Mouse (Mus musculus): ENCODE measurements around the gene Tmem260. TPM values are rescaled to one million over a fixed set of nuclear protein-coding genes. Genes with fewer than 3 reads are reported as not detected.

The Tmem260 gene
- total RNA-seq, 2 experiments from 2014 or later = 24.7 to 27.3 TPM

- Histone ChIP-seq H3K27ac (no peak overlapping the region), H3K4me3 (no peak overlapping the region)
- DNase-seq (ENCODE audit: low spot score in 2 of 2) = no peak
- peak; percentile 39; the same call in 1 of the 2 replicates for TF ChIP-seq CTCF (conservative IDR thresholded peaks at IDR 0.05)
Observed at GRCm38 (mm10) chr14:48537795-48538766, 92.2 kb downstream of the Tmem260 start.

- H3K4me3 ChIP-seq = no peak overlapping the region
- TF ChIP-seq CTCF (conservative IDR thresholded peaks at IDR 0.05) = no peak
- H3K27ac ChIP-seq = no peak overlapping the region
- DNase-seq (ENCODE audit: low spot score in 2 of 2) = no peak
Observed at GRCm38 (mm10) chr14:48545166-48545565, 99.2 kb downstream of the Tmem260 start.

- Histone ChIP-seq H3K27ac (no peak overlapping the region), H3K4me3 (no peak overlapping the region)
- no peak for DNase-seq (ENCODE audit: low spot score in 2 of 2)
- TF ChIP-seq CTCF (conservative IDR thresholded peaks at IDR 0.05) = no peak
Observed at GRCm38 (mm10) chr14:48546009-48546408, 100.1 kb downstream of the Tmem260 start.

GRCm38 (mm10) chr14:48549703-48550102 is 103.8 kb downstream of the Tmem260 start:
- no peak for DNase-seq (ENCODE audit: low spot score in 2 of 2)
- TF ChIP-seq CTCF (conservative IDR thresholded peaks at IDR 0.05) = no peak
- no peak overlapping the region for H3K27ac ChIP-seq
- H3K4me3 ChIP-seq = no peak overlapping the region

GRCm38 (mm10) chr14:48553216-48553615 is 107.3 kb downstream of the Tmem260 start:
- DNase-seq (ENCODE audit: low spot score in 2 of 2) = no peak
- Histone ChIP-seq H3K27ac (no peak overlapping the region), H3K4me3 (no peak overlapping the region)
- no peak for TF ChIP-seq CTCF (conservative IDR thresholded peaks at IDR 0.05)

GRCm38 (mm10) chr14:48553754-48554153 is 107.8 kb downstream of the Tmem260 start:
- no peak for DNase-seq (ENCODE audit: low spot score in 2 of 2)

GRCm38 (mm10) chr14:48558975-48559374 is 113.1 kb downstream of the Tmem260 start:
- H3K27ac ChIP-seq = no peak overlapping the region
- no peak overlapping the region for H3K4me3 ChIP-seq
- DNase-seq (ENCODE audit: low spot score in 2 of 2) = no peak
- no peak for TF ChIP-seq CTCF (conservative IDR thresholded peaks at IDR 0.05)

More at GRCm38 (mm10) chr14:48553754-48554153, 107.8 kb downstream of the Tmem260 start:
- no peak overlapping the region for H3K4me3 ChIP-seq
- H3K27ac ChIP-seq = no peak overlapping the region
- no peak for TF ChIP-seq CTCF (conservative IDR thresholded peaks at IDR 0.05)

GRCm38 (mm10) chr14:48559736-48560135 is 113.8 kb downstream of the Tmem260 start:
- no peak for TF ChIP-seq CTCF (conservative IDR thresholded peaks at IDR 0.05)
- DNase-seq (ENCODE audit: low spot score in 2 of 2) = no peak
- H3K27ac ChIP-seq = no peak overlapping the region
- H3K4me3 ChIP-seq = no peak overlapping the region

- no peak overlapping the region for H3K4me3 ChIP-seq
- TF ChIP-seq CTCF (conservative IDR thresholded peaks at IDR 0.05) = no peak
- DNase-seq (ENCODE audit: low spot score in 2 of 2) = no peak
- H3K27ac ChIP-seq = no peak overlapping the region
Observed at GRCm38 (mm10) chr14:48566596-48566995, 120.7 kb downstream of the Tmem260 start.

Other genes starting within 250 kb of the Tmem260 start
- gene Otx2, start 227.7 kb downstream of the Tmem260 start, total RNA-seq (2021) = under 1 TPM; 0.32 to 0.97 TPM

All from layer of hippocampus, adult 2 months (tissue).